Mouse (Mus musculus): ENCODE results near the gene Ric1. TPM values are rescaled to one million over a fixed set of nuclear protein-coding genes. Genes with fewer than 3 reads are reported as not detected.

The Ric1 gene
- total and polyA plus RNA-seq, 3 experiments, result 41.0 to 77.2 (median 54.2) TPM

GRCm38 (mm10) chr19:29649683-29650082 is 127.6 kb downstream of the Ric1 start (continued):
- no peak for TF ChIP-seq ZMIZ1 (IDR thresholded peaks at IDR 0.05; ENCODE audit: low read depth, low read length)
- TF ChIP-seq JUND (IDR thresholded peaks at IDR 0.05; ENCODE audit: low read depth, low read length), result no peak
- TF ChIP-seq MAX (IDR thresholded peaks at IDR 0.05; ENCODE audit: low read length), result no peak
- no peak for TF ChIP-seq ZNF384 (IDR thresholded peaks at IDR 0.05; ENCODE audit: low read depth, low read length)

GRCm38 (mm10) chr19:29653768-29654265 is 131.7 kb downstream of the Ric1 start:
- peaks cover 12 to 16% of the 10 kb centered on the region in 2 experiments for H3K4me1 ChIP-seq (ENCODE audit: control insufficient read depth in 1 of 2, insufficient read depth in 2 of 2, low read length in 2 of 2)
- no peaks in the 10 kb centered on the region for H3K9me3 ChIP-seq (replicated peaks; ENCODE audit: insufficient read depth, low read length)
- H3K36me3 ChIP-seq (ENCODE audit: control insufficient read depth in 1 of 2, insufficient read depth in 2 of 2, low read length in 2 of 2), result peaks cover 0 to 20% of the 10 kb centered on the region in 2 experiments; a peak in 2 of 4 replicates
- H3K9ac ChIP-seq (ENCODE audit: control insufficient read depth, low read depth, low read length, poor library complexity, severe bottlenecking), result no peak overlapping the region
- H3K27ac ChIP-seq (ENCODE audit: control insufficient read depth, low read depth, low read length), result no peak overlapping the region
- no peaks in the 10 kb centered on the region for H3K79me2 ChIP-seq (ENCODE audit: control insufficient read depth, insufficient read depth, low read length, poor library complexity)
- H3K27me3 ChIP-seq (ENCODE audit: control insufficient read depth in 1 of 2, insufficient read depth in 2 of 2, low read length in 2 of 2), result peaks cover 0 to 2% of the 10 kb centered on the region in 2 experiments; a peak in 1 of 4 replicates
- no peak for DNase-seq (ENCODE audit: low read depth, low spot score)
- TF ChIP-seq EP300 (IDR thresholded peaks at IDR 0.05; ENCODE audit: low read depth in 1 of 2, low read length in 2 of 2) (no peak), MYC (IDR thresholded peaks at IDR 0.05; ENCODE audit: low read depth, low read length) (no peak)
- H3K4me3 ChIP-seq (ENCODE audit: control insufficient read depth in 1 of 2, insufficient read depth in 1 of 2, low read depth in 2 of 2, low read length in 2 of 2), result no peak overlapping the region

- H3K27ac ChIP-seq (ENCODE audit: control insufficient read depth, low read depth, low read length), result no peak overlapping the region
- H3K9ac ChIP-seq (ENCODE audit: control insufficient read depth, low read depth, low read length, poor library complexity, severe bottlenecking), result no peak overlapping the region
- no peaks in the 10 kb centered on the region for H3K79me2 ChIP-seq (ENCODE audit: control insufficient read depth, insufficient read depth, low read length, poor library complexity)
- no peak for TF ChIP-seq POLR2AphosphoS5 (IDR thresholded peaks at IDR 0.05; ENCODE audit: borderline replicate concordance, low read depth, low read length)
- TF ChIP-seq HCFC1 (IDR thresholded peaks at IDR 0.05; ENCODE audit: low read depth, low read length), result no peak
- TF ChIP-seq MAFK (IDR thresholded peaks at IDR 0.05; ENCODE audit: borderline replicate concordance, low read depth, low read length), result no peak
- no peak for TF ChIP-seq ZMIZ1 (IDR thresholded peaks at IDR 0.05; ENCODE audit: low read depth, low read length)
- no peak for TF ChIP-seq GATA1 (IDR thresholded peaks at IDR 0.05; ENCODE audit: low read depth, low read length)
- no peak for TF ChIP-seq ZNF384 (IDR thresholded peaks at IDR 0.05; ENCODE audit: low read depth, low read length)
- TF ChIP-seq KAT2A (conservative IDR thresholded peaks at IDR 0.05; ENCODE audit: low read depth, low read length), result no peak
- TF ChIP-seq NELFE (IDR thresholded peaks at IDR 0.05; ENCODE audit: low read depth, low read length), result no peak
- no peak for TF ChIP-seq ZKSCAN1 (IDR thresholded peaks at IDR 0.05; ENCODE audit: low read depth, low read length)
- no peak for TF ChIP-seq BHLHE40 (IDR thresholded peaks at IDR 0.05; ENCODE audit: borderline replicate concordance, low read depth, low read length)
- TF ChIP-seq MEF2A (IDR thresholded peaks at IDR 0.05; ENCODE audit: extremely low read depth, insufficient replicate concordance, low read depth, low read length, poor library complexity, severe bottlenecking), result no peak
- no peak for TF ChIP-seq SIN3A (IDR thresholded peaks at IDR 0.05; ENCODE audit: low read length)
- TF ChIP-seq SMC3 (IDR thresholded peaks at IDR 0.05; ENCODE audit: low read depth, low read length), result no peak
- H3K4me1 ChIP-seq (ENCODE audit: control insufficient read depth in 1 of 2, insufficient read depth in 2 of 2, low read length in 2 of 2), result peaks cover 4 to 5% of the 10 kb centered on the region in 2 experiments
- peaks cover 0 to 7% of the 10 kb centered on the region in 2 experiments; a peak in 2 of 4 replicates for H3K36me3 ChIP-seq (ENCODE audit: control insufficient read depth in 1 of 2, insufficient read depth in 2 of 2, low read length in 2 of 2)
- H3K4me3 ChIP-seq (ENCODE audit: control insufficient read depth in 1 of 2, insufficient read depth in 1 of 2, low read depth in 2 of 2, low read length in 2 of 2), result no peak overlapping the region
- no peak for DNase-seq (ENCODE audit: low read depth, low spot score)
- no peaks in the 10 kb centered on the region for H3K9me3 ChIP-seq (replicated peaks; ENCODE audit: insufficient read depth, low read length)
- H3K27me3 ChIP-seq (ENCODE audit: control insufficient read depth in 1 of 2, insufficient read depth in 2 of 2, low read length in 2 of 2), result peaks cover 0 to 2% of the 10 kb centered on the region in 2 experiments; a peak in 1 of 4 replicates
Measured at GRCm38 (mm10) chr19:29655148-29655547, 133.1 kb downstream of the Ric1 start.

Measured in MEL (cell line).